In genomic region chr1:183297886-183298489, GRCm38 (mm10) we compare ENCODE assay signal across 8 mouse cellular contexts. TPM values are rescaled to one million over a fixed set of nuclear protein-coding genes. Genes with fewer than 3 reads are reported as not detected.
DNase-seq lines count a peak whose midpoint lies in the region; ATAC-seq and TF ChIP-seq lines count a peak whose summit lies in the region.

No protein-coding gene starts in this region.

- under 1% methylated on average over 20 of the region's 20 CpGs for WGBS in bone marrow, adult 2 months
- 0% methylated on average over 20 of the region's 20 CpGs for WGBS in forebrain, embryonic 16.5 days
- under 1% methylated on average over 20 of the region's 20 CpGs for WGBS in lung, postnatal 0 days

- TF ChIP-seq POLR2A in bone marrow, adult 2 months (IDR thresholded peaks at IDR 0.05; ENCODE audit: borderline replicate concordance, control insufficient read depth, low read depth, low read length) = no peak

- no peaks in the 10 kb centered on the region for H3K4me1 ChIP-seq in bone marrow, adult 2 months (ENCODE audit: control insufficient read depth, insufficient read depth, low read length)
- no peaks in the 10 kb centered on the region for H3K4me1 ChIP-seq in forebrain, embryonic 16.5 days (replicated peaks; ENCODE audit: control insufficient read depth, insufficient read depth, low read length)
- H3K4me1 ChIP-seq in lung, postnatal 0 days (ENCODE audit: insufficient read depth, low read depth, low read length) = no peaks in the 10 kb centered on the region

- peak; percentile 57 for ATAC-seq in CD4-positive, CD25-positive, alpha-beta regulatory T cell, adult 4 months
- ATAC-seq in forebrain, embryonic 16.5 days = no peak; the same call in 1 of the 2 replicates
- ATAC-seq in lung, postnatal 0 days = peak; percentile 6; the same call in 1 of the 2 replicates

- no peak for TF ChIP-seq CTCF in bone marrow, adult 2 months (IDR thresholded peaks at IDR 0.05; ENCODE audit: control insufficient read depth, insufficient read depth, low read length)
- TF ChIP-seq CTCF in lung, postnatal 0 days (IDR thresholded peaks at IDR 0.05) = no peak

- TF ChIP-seq EP300 in lung, postnatal 0 days (IDR thresholded peaks at IDR 0.05) = no peak

- DNase-seq in heart, postnatal 36 days = peak; percentile 41 to 62
- peak; percentile 25 to 35 for DNase-seq in layer of hippocampus, adult 8-10 months (ENCODE audit: low spot score in 2 of 2)
- peak; percentile 71 for DNase-seq in lung, postnatal 0 days (ENCODE audit: low spot score)
- peak; percentile 7 for DNase-seq in ovary, postnatal 14 days (ENCODE audit: low spot score)
- peak; percentile 51 for DNase-seq in thymus, postnatal 14 days

- intact Hi-C loops in heart, postnatal 36 days (cut with DNase I) = no loop called here

- peaks cover 6% of the 10 kb centered on the region; the same call in 1 of the 2 replicates for H3K36me3 ChIP-seq in forebrain, embryonic 16.5 days (ENCODE audit: control insufficient read depth, insufficient read depth)
- no peaks in the 10 kb centered on the region for H3K36me3 ChIP-seq in lung, postnatal 0 days (ENCODE audit: insufficient read depth, low read length)

- H3K4me2 ChIP-seq in forebrain, embryonic 16.5 days (ENCODE audit: low read length) = peak overlapping the region; percentile 52
- peak overlapping the region; percentile 56 for H3K4me2 ChIP-seq in lung, postnatal 0 days (replicated peaks; ENCODE audit: low read depth, low read length)

- peak overlapping the region; percentile 56 for H3K9ac ChIP-seq in forebrain, embryonic 16.5 days (replicated peaks; ENCODE audit: low read depth, low read length)
- 0 out of 2 replicates have a peak overlapping the region, but pooled peaks have one; percentile 2 for H3K9ac ChIP-seq in lung, postnatal 0 days (replicated peaks; ENCODE audit: low read depth)

- H3K9me3 ChIP-seq in forebrain, embryonic 16.5 days (ENCODE audit: control insufficient read depth, low read length) = no peaks in the 10 kb centered on the region
- H3K9me3 ChIP-seq in lung, postnatal 0 days (ENCODE audit: low read length) = no peaks in the 10 kb centered on the region

- H3K27ac ChIP-seq in bone marrow, adult 2 months (ENCODE audit: control insufficient read depth, insufficient read depth, low read depth, low read length, poor library complexity) = peak overlapping the region; percentile 47
- H3K27ac ChIP-seq in forebrain, embryonic 16.5 days (ENCODE audit: low read length) = no peak overlapping the region
- peak overlapping the region; percentile 44 for H3K27ac ChIP-seq in lung, postnatal 0 days (ENCODE audit: low read length)

- peak overlapping the region; percentile 67 for H3K4me3 ChIP-seq in bone marrow, adult 2 months (replicated peaks; ENCODE audit: control insufficient read depth, low read depth, low read length)
- H3K4me3 ChIP-seq in forebrain, embryonic 16.5 days (replicated peaks; ENCODE audit: low read length) = peak overlapping the region; percentile 51
- H3K4me3 ChIP-seq in lung, postnatal 0 days (ENCODE audit: low read depth, low read length) = peak overlapping the region; percentile 51

- H3K27me3 ChIP-seq in forebrain, embryonic 16.5 days (replicated peaks; ENCODE audit: control insufficient read depth, insufficient read depth, low read length) = no peaks in the 10 kb centered on the region
- no peaks in the 10 kb centered on the region for H3K27me3 ChIP-seq in lung, postnatal 0 days (replicated peaks; ENCODE audit: insufficient read depth, low read length)

RNA-seq across cellular contexts. Expression of gene Brox, which starts 0.9 kb away (rescaled TPM):
- 10 to 100 TPM; 35.4 to 35.9 TPM for polyA plus RNA-seq in CD4-positive, CD25-positive, alpha-beta regulatory T cell, adult 4 months (2017; shearing (Covaris generic))
- 16.7 and 22.5 TPM in 2 replicates for polyA plus RNA-seq in bone marrow, adult 2 months (2011; ENCODE audit: insufficient read depth, insufficient read length, low replicate concordance, missing spikeins)
- polyA plus RNA-seq in forebrain, embryonic 16.5 days (2015; fragmentation: Nextera tagmentation; extraction: Ambion mirVana) = 120 and 132 TPM in 2 replicates
- 10 to 100 TPM; 32.0 to 34.4 TPM for total RNA-seq in heart, postnatal 36 days (2021)
- total RNA-seq in layer of hippocampus, adult 8-10 months (2022) = 10 to 100 TPM; 47.5 to 63.0 (median 56.3) TPM
- polyA plus RNA-seq in lung, postnatal 0 days (2015; fragmentation: Nextera tagmentation; extraction: Ambion mirVana) = 37.7 and 38.5 TPM in 2 replicates

RNA-seq across cellular contexts. Expression of gene Aida, which starts 1.6 kb away (rescaled TPM):
- polyA plus RNA-seq in CD4-positive, CD25-positive, alpha-beta regulatory T cell, adult 4 months (2017; shearing (Covaris generic)) = 10 to 100 TPM; 11.0 to 14.0 TPM
- polyA plus RNA-seq in bone marrow, adult 2 months (2011; ENCODE audit: insufficient read depth, insufficient read length, low replicate concordance, missing spikeins) = 20.8 and 29.3 TPM in 2 replicates
- polyA plus RNA-seq in forebrain, embryonic 16.5 days (2015; fragmentation: Nextera tagmentation; extraction: Ambion mirVana) = 51.6 and 51.7 TPM in 2 replicates
- total RNA-seq in heart, postnatal 36 days (2021) = 10 to 100 TPM; 26.1 to 31.3 TPM
- total RNA-seq in layer of hippocampus, adult 8-10 months (2022) = 10 to 100 TPM; 47.1 to 53.3 (median 49.8) TPM
- 23.7 and 31.4 TPM in 2 replicates for polyA plus RNA-seq in lung, postnatal 0 days (2015; fragmentation: Nextera tagmentation; extraction: Ambion mirVana)

Comparison
In these comparisons a context has a peak if more than half of its experiments do, and no peak if none do; other contexts are left out.
1. DNase-seq: peak in every context shown above with its lines; median percentile 71 in lung, postnatal 0 days; 52 in heart, postnatal 36 days; 51 in thymus, postnatal 14 days; 30 in layer of hippocampus, adult 8-10 months; 7 in ovary, postnatal 14 days.